In genomic region chr5:150600554-150601440, GRCm38 (mm10) we compare ENCODE assay signal across 8 mouse cellular contexts. TPM values are rescaled to one million over a fixed set of nuclear protein-coding genes. Genes with fewer than 3 reads are reported as not detected.
A peak's percentile ranks its signal among the peaks of the same experiment; 100 is the strongest.
DNase-seq lines count a peak whose midpoint lies in the region; ATAC-seq lines count a peak whose summit lies in the region.

No protein-coding gene starts in this region.

- H3K27ac ChIP-seq in neural tube, embryonic 11.5 days (ENCODE audit: low read depth, low read length): no peak overlapping the region

- ATAC-seq in neural tube, embryonic 11.5 days (ENCODE audit: insufficient read depth, low FRiP score, low TSS enrichment): 0 out of 2 replicates have a peak, but pooled peaks have one; percentile 11
- peak; percentile 63 for ATAC-seq in megakaryocyte, adult 5-6 weeks (ENCODE audit: poor library complexity, severe bottlenecking)

- WGBS in neural tube, embryonic 11.5 days: 76% methylated on average over 20 of the region's 20 CpGs

- H3K4me2 ChIP-seq in neural tube, embryonic 11.5 days (ENCODE audit: low read depth): no peak overlapping the region

- H3K4me1 ChIP-seq in neural tube, embryonic 11.5 days (ENCODE audit: control insufficient read depth, insufficient read depth, low read length): peaks cover 5% of the 10 kb centered on the region; the same call in 1 of the 2 replicates

- no peaks in the 10 kb centered on the region for H3K36me3 ChIP-seq in neural tube, embryonic 11.5 days (ENCODE audit: control insufficient read depth, insufficient read depth, low read length)

- H3K9me3 ChIP-seq in neural tube, embryonic 11.5 days (ENCODE audit: control insufficient read depth, low read length): no peaks in the 10 kb centered on the region

- no peak overlapping the region for H3K9ac ChIP-seq in neural tube, embryonic 11.5 days (ENCODE audit: low read length)

- no peak for DNase-seq in neural tube, embryonic 11.5 days (ENCODE audit: low spot score)
- no peak for DNase-seq in neural tube, embryonic 10.5 days (ENCODE audit: extremely low spot score, low spot score)
- DNase-seq in fat pad, adult 2 months (ENCODE audit: extremely low read depth, low read depth, low spot score): peak; percentile 66
- DNase-seq in thymus, postnatal 10 days (ENCODE audit: low spot score in 2 of 2): peak; percentile 41 to 45
- no peak for DNase-seq in frontal cortex, postnatal 36 days (ENCODE audit: low spot score in 2 of 2)
- DNase-seq in left cerebral cortex, adult 9 months (ENCODE audit: low spot score in 2 of 2): no peak
- DNase-seq in kidney, adult 18-20 months: no peak

- no peak overlapping the region for H3K4me3 ChIP-seq in neural tube, embryonic 11.5 days (ENCODE audit: low read depth, low read length)

- peaks cover under 1% of the 10 kb centered on the region; the same call in 1 of the 2 replicates for H3K27me3 ChIP-seq in neural tube, embryonic 11.5 days (ENCODE audit: control insufficient read depth, insufficient read depth, low read length)

RNA-seq across cellular contexts. Expression of gene N4bp2l1, which starts 3.8 kb away (rescaled TPM):
- polyA plus RNA-seq in neural tube, embryonic 11.5 days (2014; fragmentation: Nextera tagmentation; extraction: Ambion mirVana): 2.9 and 3.4 TPM in 2 replicates
- total RNA-seq in megakaryocyte, adult 5-6 weeks (2015): 67.9 and 68.9 TPM in 2 replicates
- 61.6 and 62.9 TPM in 2 replicates for total RNA-seq in megakaryocyte, adult 5-6 weeks (2017)

Comparison
In these comparisons a context has a peak if more than half of its experiments do, and no peak if none do; other contexts are left out.
1. DNase-seq: peak in fat pad, adult 2 months (single experiment) and thymus, postnatal 10 days (2 of 2); none in neural tube, embryonic 11.5 days (single experiment), neural tube, embryonic 10.5 days (single experiment), frontal cortex, postnatal 36 days (0 of 2), left cerebral cortex, adult 9 months (0 of 2) and kidney, adult 18-20 months (single experiment).